Mouse (Mus musculus) heart, adult 2 months (tissue): ENCODE measurements at regions not wholly inside any gene's neighbourhood (a gene's known extent, or its start where the extent isn't known, plus 50 kb on each side); places are given as distances from the start of the nearest gene placed in this dataset.

Source experiments
- DNase-seq, 2 experiments: peaks; one replicate each; pipeline ENCODE4 v3.0.0; 2021
- H3K27ac ChIP-seq: fragments of 200-600 bp; 2 replicates; pipeline ENCODE4 v1.8.1; 2022
- H3K27me3 ChIP-seq: fragments of 200-500 bp; 2 replicates; pipeline ENCODE4 v1.6.1; 2012; ENCODE audit warnings: mild to moderate bottlenecking, low read length, inconsistent platforms, mixed read lengths; ENCODE audit not compliant: control insufficient read depth, insufficient read depth
- H3K36me3 ChIP-seq: fragments of 200-500 bp; 2 replicates; pipeline ENCODE4 v1.6.1; 2012; ENCODE audit warnings: low read length, inconsistent platforms; ENCODE audit not compliant: control insufficient read depth, insufficient read depth
- H3K4me1 ChIP-seq: fragments of 200-500 bp; 2 replicates; pipeline ENCODE4 v1.6.1; 2011; ENCODE audit warnings: low read length; ENCODE audit not compliant: control insufficient read depth, insufficient read depth
- H3K4me3 ChIP-seq: fragments of 200-600 bp; 2 replicates; pipeline ENCODE4 v1.8.1; 2022
- H3K79me2 ChIP-seq: fragments of 200-500 bp; replicated peaks from 2 replicates; pipeline ENCODE4 v1.6.1; 2012; ENCODE audit warnings: mild to moderate bottlenecking, inconsistent platforms, low read length, moderate library complexity, mixed read lengths; ENCODE audit not compliant: control insufficient read depth, insufficient read depth
- H3K9ac ChIP-seq: fragments of 200-500 bp; 2 replicates; pipeline ENCODE4 v1.6.1; 2012; ENCODE audit warnings: low read depth, mild to moderate bottlenecking, control low read depth, inconsistent platforms, low read length, mixed read lengths
- CTCF ChIP-seq: fragments of 200-600 bp; IDR thresholded peaks from 2 replicates; pipeline ENCODE4 v1.8.1; 2022; ENCODE audit warnings: antibody characterized with exemption, mild to moderate bottlenecking, moderate library complexity
- EP300 ChIP-seq: fragments of 200-500 bp; IDR thresholded peaks from 2 replicates; pipeline ENCODE4 v1.6.1; 2011; ENCODE audit warnings: low read depth, low read length, control low read depth; ENCODE audit not compliant: insufficient read depth
- POLR2A ChIP-seq: fragments of 200-500 bp; IDR thresholded peaks from 2 replicates; pipeline ENCODE4 v1.6.1; 2011; ENCODE audit warnings: mild to moderate bottlenecking, low read depth, low read length, control low read depth; ENCODE audit not compliant: insufficient read depth
- WGBS: fragments of 180-500 bp; shearing (Covaris S2); methylation state at CpG from one replicate; pipeline ENCODE4 v1.1.7; 2018; 5-methylcytosine and 5-hydroxymethylcytosine counted together
- intact Hi-C: fragments of 180-260 bp; cut with DNase I; formaldehyde crosslinking; loops from one replicate; pipeline ENCODE4 v1.15.1; 2025

- Histone ChIP-seq H3K27me3 (no peaks in the 10 kb centered on the region), H3K4me3 (no peak overlapping the region), H3K4me1 (no peaks in the 10 kb centered on the region), H3K9ac (no peak overlapping the region), H3K36me3 (no peaks in the 10 kb centered on the region), H3K79me2 (no peaks in the 10 kb centered on the region), H3K27ac (no peak overlapping the region; the same call in 1 of the 2 replicates)
- no peak for TF ChIP-seq CTCF
- DNase-seq: peak in 1 of 2 experiments; percentile 52
- 52% methylated on average over 12 of the region's 12 CpGs for WGBS
- intact Hi-C loops: no loop called here
Measured at GRCm38 (mm10) chr10:117953026-117953711, 107.3 kb upstream of the Rap1b start.

DNA sequence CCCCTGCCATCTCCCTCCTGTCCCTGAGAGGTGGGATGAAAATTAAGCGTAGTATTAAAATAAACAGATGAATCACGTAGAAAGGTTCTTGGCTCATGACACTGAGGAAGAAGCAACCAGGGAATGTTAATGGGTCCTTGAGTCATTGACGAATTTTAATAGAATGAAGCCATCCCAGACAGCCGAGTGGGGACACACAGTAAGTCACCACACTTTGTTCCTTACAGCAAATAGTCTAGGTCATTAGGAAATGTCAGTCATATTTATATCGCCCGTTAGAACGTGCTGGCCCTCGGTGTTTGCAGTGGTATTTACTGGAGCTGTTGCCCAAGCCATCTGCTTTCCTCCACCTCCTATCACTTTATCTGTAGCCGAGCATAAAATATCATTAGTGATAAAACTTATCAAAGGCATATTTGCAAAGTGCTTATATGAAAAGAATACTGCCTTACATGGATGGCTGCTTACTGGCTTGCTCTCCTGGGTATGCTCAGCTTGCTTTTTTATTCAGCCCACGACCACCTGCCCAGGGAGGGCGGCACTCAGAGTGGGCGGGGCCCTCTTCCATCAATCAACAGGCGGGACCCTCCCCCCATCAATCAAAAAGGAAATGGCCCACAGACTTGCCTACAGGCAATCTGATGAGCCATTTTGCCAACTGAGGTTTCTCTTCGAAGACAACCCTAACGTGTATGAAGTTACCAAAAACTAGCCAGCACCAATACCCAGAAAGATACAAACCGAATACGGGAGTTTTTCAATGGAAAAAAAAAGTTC lies 110.5 kb upstream of the Rap1b start:
- DNase-seq: no peak

DNA sequence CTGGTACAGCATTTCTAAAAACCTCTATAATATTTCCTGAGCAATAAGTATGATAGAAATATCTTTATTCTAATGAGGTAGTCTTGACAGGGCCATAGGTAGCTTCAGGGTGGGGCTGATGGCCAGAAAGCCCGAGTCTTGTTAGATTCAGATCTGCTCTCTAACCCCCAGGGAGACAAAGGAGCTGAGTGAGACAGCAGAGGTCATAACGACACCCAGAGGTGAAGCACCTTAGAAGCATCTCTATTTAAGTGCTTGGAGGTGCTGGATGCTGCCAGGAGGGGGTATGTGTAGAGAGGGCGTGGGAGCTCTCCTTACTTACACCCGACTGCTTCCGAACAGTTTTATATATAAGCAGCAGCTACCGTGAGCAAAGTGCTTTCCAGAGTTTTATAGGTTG lies 128.9 kb upstream of the Rap1b start:
- TF ChIP-seq EP300 (no peak), POLR2A (no peak), CTCF (no peak)
- Histone ChIP-seq H3K27ac (no peak overlapping the region), H3K9ac (no peak overlapping the region), H3K36me3 (no peaks in the 10 kb centered on the region), H3K27me3 (no peaks in the 10 kb centered on the region), H3K4me1 (no peaks in the 10 kb centered on the region), H3K79me2 (no peaks in the 10 kb centered on the region), H3K4me3 (no peak overlapping the region)
- DNase-seq: no peak
- 75% methylated on average over 6 of the region's 6 CpGs for WGBS
- intact Hi-C loops: no loop called here

More for the DNA sequence above, 110.5 kb upstream of the Rap1b start:
- Histone ChIP-seq H3K4me1 (no peaks in the 10 kb centered on the region), H3K9ac (no peak overlapping the region), H3K4me3 (no peak overlapping the region), H3K27ac (no peak overlapping the region), H3K36me3 (no peaks in the 10 kb centered on the region), H3K27me3 (no peaks in the 10 kb centered on the region), H3K79me2 (no peaks in the 10 kb centered on the region)
- no peak for TF ChIP-seq POLR2A
- TF ChIP-seq CTCF: no peak
- no peak for TF ChIP-seq EP300
- WGBS: 81% methylated on average over 17 of the region's 17 CpGs
- intact Hi-C loops: no loop called here

DNA sequence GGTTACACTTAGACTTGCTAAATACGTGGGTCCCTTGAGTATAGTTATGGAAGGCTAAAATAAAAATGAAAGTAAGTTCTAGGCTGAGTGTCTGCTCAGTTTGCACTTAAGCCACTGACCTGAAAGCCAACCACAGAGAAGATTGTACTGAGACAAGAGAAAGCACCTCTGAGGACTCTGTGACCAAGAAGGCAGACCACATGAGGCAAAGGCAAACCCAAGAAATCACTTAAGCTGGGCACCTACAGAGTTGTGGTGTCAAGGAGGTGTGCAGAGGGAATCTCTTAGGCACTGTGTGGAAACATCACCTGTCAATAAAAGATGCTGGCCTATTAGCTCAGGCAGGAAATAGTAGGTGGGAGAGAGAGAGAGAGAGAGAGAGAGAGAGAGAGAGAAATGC lies 129.6 kb upstream of the Rap1b start:
- Histone ChIP-seq H3K36me3 (no peaks in the 10 kb centered on the region), H3K9ac (no peak overlapping the region), H3K4me1 (no peaks in the 10 kb centered on the region), H3K27me3 (no peaks in the 10 kb centered on the region), H3K79me2 (no peaks in the 10 kb centered on the region), H3K4me3 (no peak overlapping the region), H3K27ac (no peak overlapping the region)
- WGBS: 80% methylated on average over 1 of the region's 1 CpGs
- no peak for DNase-seq
- TF ChIP-seq POLR2A: no peak
- TF ChIP-seq EP300: no peak
- TF ChIP-seq CTCF: no peak
- intact Hi-C loops: no loop called here

- TF ChIP-seq POLR2A (no peak), CTCF (no peak), EP300 (no peak)
- WGBS: 88% methylated on average over 4 of the region's 4 CpGs
- Histone ChIP-seq H3K9ac (no peak overlapping the region), H3K36me3 (peaks cover 7% of the 10 kb centered on the region), H3K4me1 (peaks cover 5% of the 10 kb centered on the region), H3K79me2 (no peaks in the 10 kb centered on the region), H3K27ac (no peak overlapping the region), H3K27me3 (no peaks in the 10 kb centered on the region), H3K4me3 (no peak overlapping the region)
- intact Hi-C loops: no loop called here
- DNase-seq: no peak
Measured at GRCm38 (mm10) chr10:117979091-117979490, 133.3 kb upstream of the Rap1b start.

GRCm38 (mm10) chr10:117982611-117983210 lies 136.9 kb upstream of the Rap1b start:
- intact Hi-C loops: loop anchor here (2.0 to 5.0 kb wide), 3 partner anchors 40 to 120 kb away; no protein-coding TSS in a partner anchor
- 8% methylated on average over 8 of the region's 8 CpGs for WGBS
- peak in 1 of 2 experiments; percentile 57 for DNase-seq
- no peaks in the 10 kb centered on the region for H3K27me3 ChIP-seq
- H3K4me3 ChIP-seq: 0 out of 2 replicates have a peak overlapping the region, but pooled peaks have one; percentile 2
- no peak overlapping the region for H3K9ac ChIP-seq
- no peaks in the 10 kb centered on the region for H3K79me2 ChIP-seq
- peaks cover 7% of the 10 kb centered on the region for H3K36me3 ChIP-seq
- H3K4me1 ChIP-seq: peaks cover 8% of the 10 kb centered on the region
- H3K27ac ChIP-seq: peak overlapping the region; percentile 95
- TF ChIP-seq CTCF (no peak), POLR2A (peak; percentile 55; the same call in 1 of the 2 replicates)
